Mouse (Mus musculus): ENCODE data around the gene Prss46. TPM values are rescaled to one million over a fixed set of nuclear protein-coding genes. Genes with fewer than 3 reads are reported as not detected.

Prss46 gene
- polyA plus RNA-seq, 1 experiment: not detected

DNA sequence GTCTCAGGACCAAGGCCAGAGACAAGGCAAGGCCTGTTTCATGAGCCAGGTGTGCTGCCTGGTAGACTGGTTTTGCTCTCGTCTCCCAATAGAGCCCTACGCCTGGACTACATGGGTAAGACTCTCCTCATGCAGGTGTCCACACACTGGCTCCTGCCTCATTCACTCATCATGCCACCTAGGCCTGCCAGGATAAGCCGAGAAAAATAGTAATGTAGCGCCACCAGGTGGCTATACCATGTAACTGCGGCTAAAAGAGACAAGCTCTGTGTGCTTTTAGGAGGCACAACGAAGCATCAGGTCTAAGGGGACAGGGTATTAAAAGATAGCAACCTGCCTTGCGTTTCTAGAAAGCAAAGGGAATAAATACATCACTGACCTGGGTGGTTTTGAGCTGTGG lies 26.7 kb downstream of the Prss46 start:
- no peak overlapping the region for H3K9ac ChIP-seq (ENCODE audit: low read depth, poor library complexity, severe bottlenecking)
- no peaks in the 10 kb centered on the region for H3K36me3 ChIP-seq (ENCODE audit: control insufficient read depth, insufficient read depth, low read length, poor library complexity, severe bottlenecking)
- no peaks in the 10 kb centered on the region for H3K27me3 ChIP-seq (ENCODE audit: control insufficient read depth, insufficient read depth, low read length, poor library complexity, severe bottlenecking)
- no peaks in the 10 kb centered on the region for H3K4me1 ChIP-seq (ENCODE audit: control insufficient read depth, insufficient read depth, low read length)
- TF ChIP-seq EP300 (IDR thresholded peaks at IDR 0.05; ENCODE audit: insufficient read depth, low read depth, low read length) (no peak), CTCF (IDR thresholded peaks at IDR 0.05; ENCODE audit: low read depth, low read length) (peak; percentile 56)
- H3K27ac ChIP-seq (ENCODE audit: insufficient read depth, low read length): no peak overlapping the region
- no peaks in the 10 kb centered on the region for H3K9me3 ChIP-seq (replicated peaks; ENCODE audit: control insufficient read depth, insufficient read depth, low read length, poor library complexity, severe bottlenecking)
- H3K4me3 ChIP-seq (ENCODE audit: low read depth, low read length): no peak overlapping the region

DNA sequence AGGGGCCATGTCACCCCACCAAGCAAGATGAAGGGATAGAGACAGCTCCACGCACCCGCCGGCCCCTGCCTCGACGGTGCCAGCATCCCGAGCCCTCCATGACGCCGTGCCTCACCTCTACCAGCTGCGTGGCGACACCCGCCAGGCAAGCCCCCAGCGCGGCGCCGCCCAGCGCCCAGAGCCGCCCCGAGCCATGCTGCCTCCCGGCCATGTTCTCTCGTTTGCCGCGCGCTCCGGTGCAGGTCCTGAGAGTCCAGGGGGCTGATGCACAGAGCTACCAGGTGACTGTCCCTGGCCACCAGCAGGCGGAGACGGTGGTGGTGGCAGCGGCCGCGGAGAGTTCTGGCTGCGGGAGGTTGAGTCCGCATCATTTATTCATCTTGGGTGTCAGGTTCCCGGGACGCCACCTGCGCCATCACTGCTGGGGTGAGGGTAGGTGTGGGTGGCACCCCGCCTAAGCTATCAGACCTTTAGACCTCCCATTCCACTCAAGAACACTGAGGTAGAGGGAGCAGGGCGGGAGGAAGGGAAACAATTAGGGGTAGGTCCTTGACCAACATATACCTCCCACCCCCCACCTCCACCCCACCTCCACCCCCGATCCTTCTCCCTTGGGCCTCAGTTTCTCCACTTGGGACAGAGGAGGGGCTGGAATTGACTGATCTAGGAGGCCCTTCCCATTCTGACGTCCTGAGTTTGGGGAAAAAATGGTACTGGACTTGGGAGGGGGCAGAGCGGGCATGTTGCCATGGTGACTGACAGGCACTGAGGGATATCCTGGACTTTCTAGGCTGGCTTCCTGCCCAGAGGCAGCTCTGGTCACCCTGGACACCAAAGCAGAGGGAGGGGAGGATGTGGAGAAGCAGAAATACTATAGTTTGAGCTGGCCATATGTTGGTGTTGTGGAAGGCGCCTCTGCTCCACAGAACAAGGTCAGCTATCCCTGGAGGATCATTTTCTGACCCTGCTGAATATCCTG lies 29.7 kb downstream of the Prss46 start:
- Histone ChIP-seq H3K9me3 (replicated peaks; ENCODE audit: control insufficient read depth, insufficient read depth, low read length, poor library complexity, severe bottlenecking) (no peaks in the 10 kb centered on the region), H3K36me3 (ENCODE audit: control insufficient read depth, insufficient read depth, low read length, poor library complexity, severe bottlenecking) (no peaks in the 10 kb centered on the region), H3K4me3 (ENCODE audit: low read depth, low read length) (peak overlapping the region; percentile 55), H3K27me3 (ENCODE audit: control insufficient read depth, insufficient read depth, low read length, poor library complexity, severe bottlenecking) (no peaks in the 10 kb centered on the region), H3K27ac (ENCODE audit: insufficient read depth, low read length) (no peak overlapping the region), H3K9ac (ENCODE audit: low read depth, poor library complexity, severe bottlenecking) (peak overlapping the region; percentile 38), H3K4me1 (ENCODE audit: control insufficient read depth, insufficient read depth, low read length) (no peaks in the 10 kb centered on the region)
- TF ChIP-seq EP300 (IDR thresholded peaks at IDR 0.05; ENCODE audit: insufficient read depth, low read depth, low read length): no peak
- TF ChIP-seq CTCF (IDR thresholded peaks at IDR 0.05; ENCODE audit: low read depth, low read length): no peak
- TF ChIP-seq POLR2A (IDR thresholded peaks at IDR 0.05; ENCODE audit: insufficient read depth, low read length): no peak

DNA sequence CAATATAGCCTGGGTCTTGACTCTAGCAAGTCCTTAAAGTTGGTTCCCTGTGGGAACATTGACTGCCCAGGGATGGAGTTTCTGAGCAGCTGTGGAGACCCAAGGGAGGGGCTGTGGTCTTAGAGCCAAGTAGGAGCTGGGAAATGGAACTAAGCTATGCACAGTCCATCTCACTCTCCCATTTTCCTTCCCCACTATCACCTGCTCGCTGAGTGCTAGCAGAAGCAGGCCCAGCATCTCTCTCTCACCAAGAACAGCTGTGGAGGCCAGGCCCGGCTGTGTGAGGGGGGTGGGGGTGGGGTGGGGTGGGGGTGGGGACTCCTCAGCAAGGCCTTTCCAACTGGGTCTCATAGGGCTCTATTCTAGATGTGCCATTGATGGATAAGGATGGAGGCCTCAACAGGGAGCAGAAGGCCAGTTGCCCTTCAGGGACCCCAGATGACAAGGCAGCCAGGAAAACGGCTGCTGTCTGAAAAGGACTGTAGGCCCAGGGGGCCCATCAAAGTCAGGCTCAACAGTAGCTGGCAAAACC lies 30.4 kb downstream of the Prss46 start:
- H3K27ac ChIP-seq (ENCODE audit: insufficient read depth, low read length): no peak overlapping the region
- TF ChIP-seq POLR2A (IDR thresholded peaks at IDR 0.05; ENCODE audit: insufficient read depth, low read length) (no peak), EP300 (IDR thresholded peaks at IDR 0.05; ENCODE audit: insufficient read depth, low read depth, low read length) (no peak), CTCF (IDR thresholded peaks at IDR 0.05; ENCODE audit: low read depth, low read length) (no peak)
- H3K27me3 ChIP-seq (ENCODE audit: control insufficient read depth, insufficient read depth, low read length, poor library complexity, severe bottlenecking): no peaks in the 10 kb centered on the region
- no peaks in the 10 kb centered on the region for H3K36me3 ChIP-seq (ENCODE audit: control insufficient read depth, insufficient read depth, low read length, poor library complexity, severe bottlenecking)
- no peak overlapping the region for H3K4me3 ChIP-seq (ENCODE audit: low read depth, low read length)
- H3K4me1 ChIP-seq (ENCODE audit: control insufficient read depth, insufficient read depth, low read length): no peaks in the 10 kb centered on the region
- H3K9ac ChIP-seq (ENCODE audit: low read depth, poor library complexity, severe bottlenecking): no peak overlapping the region
- no peaks in the 10 kb centered on the region for H3K9me3 ChIP-seq (replicated peaks; ENCODE audit: control insufficient read depth, insufficient read depth, low read length, poor library complexity, severe bottlenecking)

DNA sequence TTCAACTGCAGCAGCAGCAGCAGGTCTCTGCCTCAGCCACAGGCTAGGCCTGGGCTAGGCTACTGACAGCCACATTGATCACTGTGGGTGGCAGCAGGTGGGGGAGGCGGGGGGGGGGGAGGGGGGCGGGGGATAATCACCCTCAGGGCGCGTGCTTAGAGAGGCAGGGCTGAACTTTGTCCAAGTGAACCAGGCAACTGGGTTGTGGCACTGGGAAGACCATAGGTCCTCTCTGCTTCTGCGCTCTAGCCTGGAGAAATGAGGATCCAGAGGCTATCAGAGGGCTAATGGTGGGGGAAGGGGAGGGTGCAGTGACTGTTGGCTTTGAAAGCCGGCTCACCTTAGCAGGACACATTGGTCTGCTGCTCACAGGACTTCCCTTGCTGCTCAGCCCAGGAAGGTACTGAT lies 31.0 kb downstream of the Prss46 start:
- H3K27me3 ChIP-seq (ENCODE audit: control insufficient read depth, insufficient read depth, low read length, poor library complexity, severe bottlenecking): no peaks in the 10 kb centered on the region
- no peak overlapping the region for H3K27ac ChIP-seq (ENCODE audit: insufficient read depth, low read length)
- H3K4me1 ChIP-seq (ENCODE audit: control insufficient read depth, insufficient read depth, low read length): no peaks in the 10 kb centered on the region
- H3K9ac ChIP-seq (ENCODE audit: low read depth, poor library complexity, severe bottlenecking): no peak overlapping the region
- TF ChIP-seq CTCF (IDR thresholded peaks at IDR 0.05; ENCODE audit: low read depth, low read length): no peak
- H3K36me3 ChIP-seq (ENCODE audit: control insufficient read depth, insufficient read depth, low read length, poor library complexity, severe bottlenecking): no peaks in the 10 kb centered on the region
- no peaks in the 10 kb centered on the region for H3K9me3 ChIP-seq (replicated peaks; ENCODE audit: control insufficient read depth, insufficient read depth, low read length, poor library complexity, severe bottlenecking)
- H3K4me3 ChIP-seq (ENCODE audit: low read depth, low read length): no peak overlapping the region

DNA sequence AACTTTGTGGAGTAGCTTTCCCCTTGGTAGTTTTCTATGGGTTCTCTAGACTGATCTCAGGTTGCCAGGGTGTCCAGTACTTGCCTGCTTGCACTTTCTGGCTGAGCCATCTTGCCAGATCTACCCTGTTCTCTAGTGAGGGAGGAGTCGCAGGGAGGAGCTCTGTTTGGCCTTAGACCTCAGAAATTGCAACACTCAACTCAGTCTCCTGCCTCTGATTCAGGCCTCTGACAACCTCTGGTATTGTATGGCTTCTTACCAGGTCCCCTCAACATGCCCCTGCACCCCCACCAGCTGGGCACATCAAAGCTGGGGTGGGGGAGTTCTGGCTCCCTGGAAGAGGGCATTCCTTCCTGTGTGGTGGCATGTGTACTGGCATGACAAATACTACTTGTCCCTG lies 33.0 kb downstream of the Prss46 start:
- Histone ChIP-seq H3K4me3 (ENCODE audit: low read depth, low read length) (no peak overlapping the region), H3K27me3 (ENCODE audit: control insufficient read depth, insufficient read depth, low read length, poor library complexity, severe bottlenecking) (no peaks in the 10 kb centered on the region), H3K4me1 (ENCODE audit: control insufficient read depth, insufficient read depth, low read length) (peaks cover 2% of the 10 kb centered on the region), H3K9me3 (replicated peaks; ENCODE audit: control insufficient read depth, insufficient read depth, low read length, poor library complexity, severe bottlenecking) (no peaks in the 10 kb centered on the region), H3K9ac (ENCODE audit: low read depth, poor library complexity, severe bottlenecking) (no peak overlapping the region), H3K36me3 (ENCODE audit: control insufficient read depth, insufficient read depth, low read length, poor library complexity, severe bottlenecking) (no peaks in the 10 kb centered on the region), H3K27ac (ENCODE audit: insufficient read depth, low read length) (no peak overlapping the region)
- TF ChIP-seq CTCF (IDR thresholded peaks at IDR 0.05; ENCODE audit: low read depth, low read length): no peak
- no peak for TF ChIP-seq EP300 (IDR thresholded peaks at IDR 0.05; ENCODE audit: insufficient read depth, low read depth, low read length)
- no peak for TF ChIP-seq POLR2A (IDR thresholded peaks at IDR 0.05; ENCODE audit: insufficient read depth, low read length)

DNA sequence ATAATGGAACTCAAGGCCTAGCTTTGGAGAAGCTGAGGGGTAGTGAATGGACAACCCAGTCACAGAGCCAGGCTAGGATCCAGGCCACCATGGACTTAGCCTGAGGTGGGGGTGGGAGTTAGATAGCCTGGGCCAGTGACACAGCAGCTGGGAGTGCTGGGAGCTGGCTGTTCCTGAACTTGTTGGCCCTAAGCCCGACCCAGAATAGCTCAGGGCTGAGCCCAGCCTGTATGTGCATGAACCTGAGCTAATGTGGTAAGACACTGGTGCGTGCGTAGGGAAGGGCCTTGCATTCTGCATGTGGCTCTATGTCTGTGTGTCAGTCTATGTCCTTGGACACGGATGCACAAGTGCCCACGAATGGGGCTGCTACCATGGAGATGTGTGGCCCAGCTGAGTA lies 33.6 kb downstream of the Prss46 start:
- TF ChIP-seq EP300 (IDR thresholded peaks at IDR 0.05; ENCODE audit: insufficient read depth, low read depth, low read length) (no peak), CTCF (IDR thresholded peaks at IDR 0.05; ENCODE audit: low read depth, low read length) (no peak), POLR2A (IDR thresholded peaks at IDR 0.05; ENCODE audit: insufficient read depth, low read length) (no peak)
- H3K36me3 ChIP-seq (ENCODE audit: control insufficient read depth, insufficient read depth, low read length, poor library complexity, severe bottlenecking): no peaks in the 10 kb centered on the region
- H3K4me1 ChIP-seq (ENCODE audit: control insufficient read depth, insufficient read depth, low read length): peaks cover 2% of the 10 kb centered on the region
- H3K4me3 ChIP-seq (ENCODE audit: low read depth, low read length): no peak overlapping the region
- H3K9me3 ChIP-seq (replicated peaks; ENCODE audit: control insufficient read depth, insufficient read depth, low read length, poor library complexity, severe bottlenecking): no peaks in the 10 kb centered on the region
- H3K9ac ChIP-seq (ENCODE audit: low read depth, poor library complexity, severe bottlenecking): no peak overlapping the region
- no peaks in the 10 kb centered on the region for H3K27me3 ChIP-seq (ENCODE audit: control insufficient read depth, insufficient read depth, low read length, poor library complexity, severe bottlenecking)
- no peak overlapping the region for H3K27ac ChIP-seq (ENCODE audit: insufficient read depth, low read length)
